Mouse (Mus musculus): ENCODE data around the gene Rhbdf2. TPM values are rescaled to one million over a fixed set of nuclear protein-coding genes. Genes with fewer than 3 reads are reported as not detected.
"Not testable (repeated sequence)": the region's sequence is repeated elsewhere in the genome, so short reads cannot be mapped to it uniquely, and the experiment has no call there.

Rhbdf2 gene
- polyA plus RNA-seq (2015; fragmentation: Nextera tagmentation; extraction: Ambion mirVana): 0.93 and 1.2 TPM in 2 replicates

GRCm38 (mm10) chr11:116626299-116627071 lies at the start of gene Rhbdf2:
Rhbdf2 (minus strand) TSS chr11:116627019.
- H3K9ac ChIP-seq (ENCODE audit: low read depth, low read length): no peak within 1 kb of the TSS
- no peak within 1 kb of the TSS for H3K4me3 ChIP-seq (ENCODE audit: low read depth, low read length)
- WGBS: 75% methylated on average over 10 of the region's 10 CpGs
- no peak within 1 kb of the TSS for H3K27ac ChIP-seq (ENCODE audit: low read length)
- peaks cover 5% of the 10 kb centered on the region; the same call in 1 of the 2 replicates for H3K4me1 ChIP-seq (ENCODE audit: control insufficient read depth, insufficient read depth, low read length)
- no peaks in the 10 kb centered on the region for H3K36me3 ChIP-seq (ENCODE audit: control insufficient read depth, insufficient read depth, low read length)
- H3K27me3 ChIP-seq (ENCODE audit: control insufficient read depth, insufficient read depth, low read depth, low read length): peaks cover 24% of the 10 kb centered on the region
- H3K4me2 ChIP-seq (ENCODE audit: low read length): no peak within 1 kb of the TSS
- no peak for ATAC-seq
- no peaks in the 10 kb centered on the region for H3K9me3 ChIP-seq (replicated peaks; ENCODE audit: control insufficient read depth, low read length, poor library complexity, severe bottlenecking)

DNA sequence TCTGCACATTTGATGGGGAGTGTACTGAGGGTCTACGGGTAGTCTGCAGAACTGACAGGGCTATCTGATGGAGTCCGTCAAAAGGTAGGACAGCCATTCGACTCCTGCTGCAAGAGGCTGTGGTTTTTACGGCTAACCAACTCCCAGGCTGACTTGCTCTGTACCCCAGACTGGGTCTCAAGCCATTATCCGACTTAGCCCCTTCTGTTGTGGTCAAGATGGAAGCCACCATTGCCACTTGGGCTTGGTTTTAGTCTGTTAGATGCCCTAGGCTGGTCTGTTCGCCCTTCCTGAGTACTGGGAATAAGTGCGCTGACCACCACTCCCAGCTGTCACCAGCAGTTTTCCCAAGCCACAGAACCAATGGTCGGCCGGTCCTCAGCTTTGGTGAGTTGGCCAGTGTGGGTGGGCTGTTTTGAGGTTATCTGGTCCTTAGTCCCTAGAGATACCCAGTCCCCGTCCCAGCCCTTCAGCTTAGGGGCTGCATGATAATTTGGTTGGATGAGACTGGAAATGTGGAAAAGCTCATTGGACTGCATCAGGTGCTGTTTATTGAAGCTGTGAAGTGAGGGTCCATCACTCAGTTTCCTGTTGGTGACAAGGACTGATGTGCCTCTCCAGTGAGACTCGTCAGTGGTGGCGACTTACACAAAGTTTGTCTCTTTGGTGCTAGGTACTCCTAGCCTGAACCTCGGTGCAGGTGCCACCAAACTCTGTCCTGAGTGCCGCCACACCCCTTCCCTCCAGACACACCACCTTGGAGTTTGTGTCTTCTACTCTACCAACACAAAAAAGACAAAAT lies 49.6 kb upstream of the Rhbdf2 start:
- WGBS: 89% methylated on average over 14 of the region's 14 CpGs
- peaks cover 29% of the 10 kb centered on the region for H3K36me3 ChIP-seq (ENCODE audit: control insufficient read depth, insufficient read depth, low read length)

DNA sequence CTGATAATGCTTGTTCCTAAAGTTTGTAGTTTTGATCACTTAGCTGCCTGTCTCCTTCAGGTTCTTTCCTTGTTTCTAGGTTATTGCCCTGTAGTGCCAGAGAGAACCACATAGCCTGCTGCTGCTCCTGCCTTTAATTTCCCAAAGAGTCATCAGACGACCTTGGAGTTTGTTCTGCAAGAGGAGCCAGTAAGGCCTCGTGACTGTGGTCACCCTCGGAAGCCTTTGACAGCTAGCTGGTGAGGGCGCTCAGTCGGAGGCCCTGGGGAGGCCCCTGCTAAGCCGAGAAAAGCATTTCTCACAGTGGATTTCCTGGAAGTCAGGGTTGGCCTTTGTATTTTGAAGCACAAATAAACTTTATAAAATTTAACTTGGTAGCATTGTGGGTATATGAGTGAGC lies 48.6 kb upstream of the Rhbdf2 start:
- not testable (repeated sequence) for H3K27ac ChIP-seq (ENCODE audit: low read length); H3K9ac ChIP-seq (ENCODE audit: low read depth, low read length); H3K4me2 ChIP-seq (ENCODE audit: low read length); H3K27me3 ChIP-seq (ENCODE audit: control insufficient read depth, insufficient read depth, low read depth, low read length); H3K9me3 ChIP-seq (replicated peaks; ENCODE audit: control insufficient read depth, low read length, poor library complexity, severe bottlenecking); H3K4me3 ChIP-seq (ENCODE audit: low read depth, low read length); ATAC-seq
- peaks cover 19% of the 10 kb centered on the region for H3K4me1 ChIP-seq (ENCODE audit: control insufficient read depth, insufficient read depth, low read length)
- H3K36me3 ChIP-seq (ENCODE audit: control insufficient read depth, insufficient read depth, low read length): peaks cover 29% of the 10 kb centered on the region
- WGBS: 79% methylated on average over 6 of the region's 6 CpGs

More for the DNA sequence above, 49.6 kb upstream of the Rhbdf2 start:
- H3K4me2 ChIP-seq (ENCODE audit: low read length): no peak overlapping the region
- H3K27ac ChIP-seq (ENCODE audit: low read length): no peak overlapping the region
- no peak overlapping the region for H3K9ac ChIP-seq (ENCODE audit: low read depth, low read length)
- no peaks in the 10 kb centered on the region for H3K27me3 ChIP-seq (ENCODE audit: control insufficient read depth, insufficient read depth, low read depth, low read length)
- H3K9me3 ChIP-seq (replicated peaks; ENCODE audit: control insufficient read depth, low read length, poor library complexity, severe bottlenecking): no peaks in the 10 kb centered on the region
- H3K4me3 ChIP-seq (ENCODE audit: low read depth, low read length): no peak overlapping the region
- H3K4me1 ChIP-seq (ENCODE audit: control insufficient read depth, insufficient read depth, low read length): peaks cover 12% of the 10 kb centered on the region
- ATAC-seq: no peak

DNA sequence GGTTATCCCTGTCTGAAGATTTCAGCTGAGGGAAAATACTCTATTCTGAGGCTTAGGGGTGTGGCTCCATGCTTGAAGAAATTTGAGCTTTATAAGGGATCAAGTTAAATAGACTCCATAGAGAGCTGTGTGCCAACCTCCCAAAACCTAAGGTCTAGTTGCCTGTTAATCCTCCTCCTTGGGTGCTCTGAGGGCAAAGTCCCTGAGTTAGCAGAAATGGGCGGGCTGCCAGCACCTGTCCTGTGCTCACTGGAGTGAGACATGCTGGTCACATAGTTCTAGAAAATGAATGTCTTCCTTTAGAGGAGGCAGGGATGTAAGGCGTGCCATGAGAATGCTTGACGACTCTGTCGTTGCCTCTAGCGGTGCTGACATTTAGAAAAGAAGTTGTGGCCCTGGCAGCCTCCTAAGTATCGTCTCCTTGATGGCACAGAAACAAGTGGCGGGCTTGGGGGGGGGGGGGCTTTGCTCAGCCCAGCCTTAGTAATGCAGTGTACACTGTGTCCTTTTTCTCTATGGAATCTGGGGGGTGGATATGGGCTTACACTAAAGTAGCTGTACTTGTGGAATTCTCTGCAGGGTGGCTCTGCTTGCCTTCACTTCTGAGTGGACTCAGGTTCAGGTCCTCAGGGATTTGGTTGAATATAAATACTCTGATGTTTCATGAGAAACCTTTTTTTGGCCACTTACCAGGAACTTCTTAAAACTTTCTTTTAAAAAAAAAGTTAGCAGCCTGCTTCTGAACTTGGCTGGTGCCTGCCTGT lies 48.0 kb upstream of the Rhbdf2 start:
- H3K4me3 ChIP-seq (ENCODE audit: low read depth, low read length): no peak overlapping the region
- ATAC-seq: no peak
- H3K27ac ChIP-seq (ENCODE audit: low read length): no peak overlapping the region
- 76% methylated on average over 7 of the region's 7 CpGs for WGBS
- no peaks in the 10 kb centered on the region for H3K27me3 ChIP-seq (ENCODE audit: control insufficient read depth, insufficient read depth, low read depth, low read length)
- H3K4me2 ChIP-seq (ENCODE audit: low read length): no peak overlapping the region
- H3K4me1 ChIP-seq (ENCODE audit: control insufficient read depth, insufficient read depth, low read length): peaks cover 21% of the 10 kb centered on the region
- H3K9ac ChIP-seq (ENCODE audit: low read depth, low read length): no peak overlapping the region
- H3K9me3 ChIP-seq (replicated peaks; ENCODE audit: control insufficient read depth, low read length, poor library complexity, severe bottlenecking): no peaks in the 10 kb centered on the region
- H3K36me3 ChIP-seq (ENCODE audit: control insufficient read depth, insufficient read depth, low read length): peaks cover 29% of the 10 kb centered on the region

- Histone ChIP-seq H3K9ac (ENCODE audit: low read depth, low read length) (no peak overlapping the region), H3K4me3 (ENCODE audit: low read depth, low read length) (no peak overlapping the region), H3K27ac (ENCODE audit: low read length) (no peak overlapping the region), H3K36me3 (ENCODE audit: control insufficient read depth, insufficient read depth, low read length) (peaks cover 24% of the 10 kb centered on the region), H3K9me3 (replicated peaks; ENCODE audit: control insufficient read depth, low read length, poor library complexity, severe bottlenecking) (no peaks in the 10 kb centered on the region), H3K4me2 (ENCODE audit: low read length) (no peak overlapping the region; the same call in 1 of the 2 replicates), H3K4me1 (ENCODE audit: control insufficient read depth, insufficient read depth, low read length) (peaks cover 34% of the 10 kb centered on the region), H3K27me3 (ENCODE audit: control insufficient read depth, insufficient read depth, low read depth, low read length) (no peaks in the 10 kb centered on the region)
- WGBS: 89% methylated on average over 2 of the region's 2 CpGs
- ATAC-seq: no peak
Observed at GRCm38 (mm10) chr11:116673410-116673809, 46.6 kb upstream of the Rhbdf2 start.

GRCm38 (mm10) chr11:116672595-116672994 lies 45.8 kb upstream of the Rhbdf2 start:
- peak overlapping the region; percentile 76 for H3K4me2 ChIP-seq (ENCODE audit: low read length)
- no peaks in the 10 kb centered on the region for H3K27me3 ChIP-seq (ENCODE audit: control insufficient read depth, insufficient read depth, low read depth, low read length)
- H3K4me3 ChIP-seq (ENCODE audit: low read depth, low read length): peak overlapping the region; percentile 67

DNA sequence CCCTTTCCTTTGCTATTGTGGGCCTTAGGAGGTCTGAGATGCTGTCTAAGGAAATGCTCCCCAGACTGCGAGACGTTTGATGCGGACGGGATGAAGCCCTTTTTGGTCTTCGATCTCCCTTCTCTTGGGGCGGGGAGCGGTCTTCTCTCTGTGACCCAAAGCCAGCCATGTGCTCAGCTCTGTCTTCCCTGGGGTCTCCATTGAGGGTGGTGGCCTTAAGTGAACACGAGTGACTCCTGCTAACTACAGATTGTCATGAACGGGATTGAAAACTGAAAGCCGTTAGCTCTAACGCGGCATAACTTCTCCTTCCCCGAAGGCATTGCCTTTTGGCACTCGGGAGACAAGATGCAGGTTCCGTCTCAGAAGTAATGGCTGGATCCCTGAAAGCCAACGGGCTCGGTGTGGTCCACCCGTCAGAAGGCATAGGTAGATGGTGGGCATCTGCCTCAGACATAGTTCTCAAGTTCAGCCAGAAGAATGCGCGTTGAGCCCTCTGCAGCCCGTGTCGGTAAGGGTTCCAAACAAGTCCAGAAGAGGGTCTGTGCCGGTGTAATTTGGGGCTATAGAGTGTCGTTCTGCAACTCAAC lies 45.1 kb upstream of the Rhbdf2 start:
- under 1% methylated on average over 24 of the region's 24 CpGs for WGBS
- peak; percentile 16; the same call in 1 of the 2 replicates for ATAC-seq
- Histone ChIP-seq H3K4me2 (ENCODE audit: low read length) (peak overlapping the region; percentile 76), H3K9me3 (replicated peaks; ENCODE audit: control insufficient read depth, low read length, poor library complexity, severe bottlenecking) (no peaks in the 10 kb centered on the region), H3K27me3 (ENCODE audit: control insufficient read depth, insufficient read depth, low read depth, low read length) (no peaks in the 10 kb centered on the region), H3K4me1 (ENCODE audit: control insufficient read depth, insufficient read depth, low read length) (peaks cover 34% of the 10 kb centered on the region), H3K36me3 (ENCODE audit: control insufficient read depth, insufficient read depth, low read length) (peaks cover 22% of the 10 kb centered on the region), H3K27ac (ENCODE audit: low read length) (peak overlapping the region; percentile 50), H3K9ac (ENCODE audit: low read depth, low read length) (peak overlapping the region; percentile 70), H3K4me3 (ENCODE audit: low read depth, low read length) (peak overlapping the region; percentile 67)

More at GRCm38 (mm10) chr11:116672595-116672994, 45.8 kb upstream of the Rhbdf2 start:
- Histone ChIP-seq H3K9me3 (replicated peaks; ENCODE audit: control insufficient read depth, low read length, poor library complexity, severe bottlenecking) (no peaks in the 10 kb centered on the region), H3K4me1 (ENCODE audit: control insufficient read depth, insufficient read depth, low read length) (peaks cover 34% of the 10 kb centered on the region), H3K9ac (ENCODE audit: low read depth, low read length) (peak overlapping the region; percentile 70), H3K36me3 (ENCODE audit: control insufficient read depth, insufficient read depth, low read length) (peaks cover 24% of the 10 kb centered on the region), H3K27ac (ENCODE audit: low read length) (no peak overlapping the region)
- no peak for ATAC-seq
- 27% methylated on average over 7 of the region's 7 CpGs for WGBS

DNA sequence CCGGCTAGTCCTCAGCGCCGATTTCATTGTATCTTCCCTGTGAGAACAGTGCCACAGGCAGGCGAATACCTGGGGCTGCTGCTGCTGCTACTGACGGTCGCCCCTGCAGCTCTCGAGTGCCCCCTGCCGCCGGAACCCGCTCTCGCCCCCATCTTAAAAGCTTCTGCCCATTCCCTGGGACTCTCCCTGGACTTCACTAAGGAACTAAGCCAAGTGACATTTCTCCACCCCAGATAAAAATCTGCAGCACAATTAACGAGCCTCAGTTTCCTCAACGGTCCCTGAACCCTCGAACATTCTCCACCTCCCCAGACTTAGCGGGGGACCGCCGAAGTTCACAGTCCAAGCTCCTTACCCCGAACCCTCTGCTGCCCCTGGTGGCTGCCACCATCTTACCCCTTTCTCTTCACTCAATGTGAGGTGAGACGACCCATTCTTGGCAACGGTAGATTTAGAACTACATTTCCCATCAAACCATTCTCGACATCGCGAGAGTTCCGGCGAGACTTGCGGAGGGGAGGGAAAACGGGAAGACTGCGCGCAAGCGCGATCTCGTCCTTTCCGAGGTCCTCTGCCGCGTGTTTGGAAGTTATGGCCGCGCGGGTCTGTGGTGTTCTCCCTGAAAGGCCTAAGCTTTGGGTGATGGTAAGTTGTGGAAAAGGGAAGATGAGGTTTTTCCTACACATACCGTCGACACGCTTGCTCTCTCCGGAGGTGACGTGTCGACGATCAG lies 44.5 kb upstream of the Rhbdf2 start:
- peaks cover 18% of the 10 kb centered on the region for H3K36me3 ChIP-seq (ENCODE audit: control insufficient read depth, insufficient read depth, low read length)
- WGBS: 1% methylated on average over 45 of the region's 45 CpGs
- H3K4me3 ChIP-seq (ENCODE audit: low read depth, low read length): peak overlapping the region; percentile 67
- peaks cover 34% of the 10 kb centered on the region for H3K4me1 ChIP-seq (ENCODE audit: control insufficient read depth, insufficient read depth, low read length)
- no peaks in the 10 kb centered on the region for H3K27me3 ChIP-seq (ENCODE audit: control insufficient read depth, insufficient read depth, low read depth, low read length)
- peak overlapping the region; percentile 70 for H3K9ac ChIP-seq (ENCODE audit: low read depth, low read length)
- peak overlapping the region; percentile 76 for H3K4me2 ChIP-seq (ENCODE audit: low read length)
- no peaks in the 10 kb centered on the region for H3K9me3 ChIP-seq (replicated peaks; ENCODE audit: control insufficient read depth, low read length, poor library complexity, severe bottlenecking)
- H3K27ac ChIP-seq (ENCODE audit: low read length): peak overlapping the region; percentile 51
- ATAC-seq: peak; percentile 90
